ENCODE assay signal across 20 mouse cellular contexts in the genomic region with DNA sequence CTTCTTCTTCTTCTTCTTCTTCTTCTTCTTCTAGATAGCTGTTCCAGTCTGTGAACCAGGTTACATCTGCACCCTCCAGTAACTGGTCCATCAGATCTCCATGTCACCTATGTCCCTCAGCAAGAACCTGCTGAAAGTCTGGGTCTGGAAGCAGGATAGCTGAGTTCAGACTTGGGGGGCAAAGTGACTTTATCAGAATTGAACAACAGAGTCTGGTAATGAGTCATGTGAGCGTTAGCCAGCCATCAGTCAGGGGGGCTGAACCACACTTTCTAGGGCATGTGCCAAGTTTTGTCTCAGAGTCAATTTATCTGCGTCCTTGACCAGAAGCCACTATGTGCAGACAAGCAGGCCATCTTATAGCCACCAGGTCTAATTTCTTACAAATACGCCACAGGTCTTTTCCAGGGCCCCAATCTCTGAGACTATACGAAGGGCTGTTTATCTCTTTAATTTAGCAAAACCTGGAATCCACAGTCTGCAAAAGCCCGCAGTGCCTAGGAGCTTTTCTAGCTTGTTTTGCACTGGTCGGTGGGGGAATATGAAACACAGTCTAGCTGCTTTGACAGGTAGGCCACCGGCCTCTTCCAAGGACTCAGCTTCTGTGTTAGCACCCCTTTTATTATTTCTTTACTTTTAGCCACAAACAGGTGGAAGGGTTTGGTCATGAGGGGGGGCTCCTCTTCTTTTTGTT. TPM values are rescaled to one million over a fixed set of nuclear protein-coding genes. Genes with fewer than 3 reads are reported as not detected.
DNase-seq lines count a peak whose midpoint lies in the region; ATAC-seq and TF ChIP-seq lines count a peak whose summit lies in the region.
"Not testable (repeated sequence)": the region's sequence is repeated elsewhere in the genome, so short reads cannot be mapped to it uniquely, and the experiment has no call there.
"Had no signal": no experiment of that assay in that cellular context is flagged by ENCODE, and none has a peak within 500 bp of the region (broad histone marks: within the 10 kb centered on the region; RNA-seq: fewer than 3 reads in every experiment).

No protein-coding gene starts in this region.

- DNase-seq in MEL (ENCODE audit: low read depth, low spot score) = peak; percentile 70
- peak; percentile 36 to 47 for DNase-seq in adrenal gland, adult (ENCODE audit: inconsistent age in 2 of 2, low spot score in 1 of 2)
- DNase-seq in adrenal gland, adult 2 months = peak; percentile 23
- DNase-seq in heart, adult 11 months = peak; percentile 87
- peak; percentile 54 for DNase-seq in heart, embryonic 10.5 days (ENCODE audit: low spot score)
- DNase-seq in ovary, adult 18-20 months (ENCODE audit: low spot score) = peak; percentile 31

- not testable (repeated sequence) for H3K27me3 ChIP-seq in MEL (ENCODE audit: control insufficient read depth in 1 of 2, insufficient read depth in 2 of 2, low read length in 2 of 2); heart, embryonic 10.5 days (ENCODE audit: insufficient read depth, poor library complexity, severe bottlenecking)

- WGBS in heart, embryonic 10.5 days = 73% methylated on average over 7 of the region's 7 CpGs

- H3K9me3 ChIP-seq in MEL (replicated peaks; ENCODE audit: insufficient read depth, low read length); heart, embryonic 10.5 days: not testable (repeated sequence)

- peak overlapping the region; percentile 46; the same call in 1 of the 2 replicates for H3K9ac ChIP-seq in MEL (ENCODE audit: control insufficient read depth, low read depth, low read length, poor library complexity, severe bottlenecking)

- H3K4me3 ChIP-seq in MEL (ENCODE audit: control insufficient read depth in 1 of 2, insufficient read depth in 1 of 2, low read depth in 2 of 2, low read length in 2 of 2); heart, embryonic 10.5 days: not testable (repeated sequence)

- H3K4me1 ChIP-seq in MEL (ENCODE audit: control insufficient read depth in 1 of 2, insufficient read depth in 2 of 2, low read length in 2 of 2) = peaks cover 4 to 21% of the 10 kb centered on the region in 2 experiments; a peak in 3 of 4 replicates
- peaks cover 11% of the 10 kb centered on the region for H3K4me1 ChIP-seq in heart, embryonic 10.5 days

- not testable (repeated sequence) for TF ChIP-seq RAD21 in MEL (IDR thresholded peaks at IDR 0.05; ENCODE audit: low read depth, low read length)

- 0 out of 2 replicates have a peak, but pooled peaks have one; percentile 20 for ATAC-seq in megakaryocyte progenitor cell, adult 5-6 weeks (replicated peaks; ENCODE audit: poor library complexity)

- H3K36me3 ChIP-seq in MEL (ENCODE audit: control insufficient read depth in 1 of 2, insufficient read depth in 2 of 2, low read length in 2 of 2) = peaks cover 0 to 27% of the 10 kb centered on the region in 2 experiments; a peak in 2 of 4 replicates
- H3K36me3 ChIP-seq in heart, embryonic 10.5 days = not testable (repeated sequence)

- peak; percentile 74 to 81 for TF ChIP-seq EP300 in MEL (IDR thresholded peaks at IDR 0.05; ENCODE audit: low read depth in 1 of 2, low read length in 2 of 2)

- H3K27ac ChIP-seq in MEL (ENCODE audit: control insufficient read depth, low read depth, low read length) = peak overlapping the region; percentile 97
- H3K27ac ChIP-seq in heart, embryonic 10.5 days = not testable (repeated sequence)

- not testable (repeated sequence) for H3K79me2 ChIP-seq in MEL (ENCODE audit: control insufficient read depth, insufficient read depth, low read length, poor library complexity)

- TF ChIP-seq CTCF in MEL (IDR thresholded peaks at IDR 0.05 in 2 of 3, conservative IDR thresholded peaks at IDR 0.05 in 1 of 3; ENCODE audit: control insufficient read depth in 1 of 3, insufficient read depth in 1 of 3, low read depth in 2 of 3, low read length in 3 of 3, poor library complexity in 1 of 3, severe bottlenecking in 1 of 3) = not testable (repeated sequence)

- TF ChIP-seq POLR2A in MEL (IDR thresholded peaks at IDR 0.05; ENCODE audit: control insufficient read depth in 1 of 2, insufficient read depth in 1 of 2, low read depth in 1 of 2, low read length in 2 of 2, poor library complexity in 1 of 2) = not testable (repeated sequence)

TF ChIP-seq in MEL, 35 proteins besides CTCF, POLR2A, EP300 and RAD21:
- peak; percentile 71 for TF ChIP-seq USF1 (IDR thresholded peaks at IDR 0.05; ENCODE audit: low read depth, low read length)
- peak; percentile 56 for TF ChIP-seq ETS1 (IDR thresholded peaks at IDR 0.05; ENCODE audit: low read depth, low read length)
- TF ChIP-seq USF2 (IDR thresholded peaks at IDR 0.05; ENCODE audit: borderline replicate concordance in 1 of 2, insufficient read depth in 1 of 2, low read depth in 1 of 2, low read length in 2 of 2) = peak in 1 of 2 experiments; percentile 45; a peak in 1 of 4 replicates
- peak; percentile 73; the same call in 1 of the 2 replicates for TF ChIP-seq BHLHE40 (IDR thresholded peaks at IDR 0.05; ENCODE audit: borderline replicate concordance, low read depth, low read length)
- peak; percentile 62; the same call in 1 of the 2 replicates for TF ChIP-seq GATA1 (IDR thresholded peaks at IDR 0.05; ENCODE audit: low read depth, low read length)
- TF ChIP-seq SIN3A (IDR thresholded peaks at IDR 0.05; ENCODE audit: low read length) = 0 out of 2 replicates have a peak, but pooled peaks have one; percentile 40
- TF ChIP-seq TCF12 (IDR thresholded peaks at IDR 0.05; ENCODE audit: low read depth, low read length) = peak; percentile 66
- 0 out of 2 replicates have a peak, but pooled peaks have one; percentile 38 for TF ChIP-seq RCOR1 (IDR thresholded peaks at IDR 0.05; ENCODE audit: low read depth, low read length)
- TF ChIP-seq TAL1 (IDR thresholded peaks at IDR 0.05; ENCODE audit: low read length) = peak; percentile 47

RNA-seq across cellular contexts. Expression of gene Cyp4b1, which starts 8.5 kb away (rescaled TPM):
- 0.92 and 1.1 TPM in 2 replicates for total RNA-seq in MEL (2012; rRNA removed)
- polyA plus RNA-seq in MEL (2012; ENCODE audit: insufficient read depth in 1 of 2, insufficient read length in 2 of 2, low read depth in 1 of 2, low replicate concordance in 2 of 2, missing spikeins in 1 of 2) = 1 to 10 TPM in 1 of 2 experiments, not detected in 1; 2.1 TPM
- total RNA-seq in adrenal gland, adult 2 months (2021) = 10 to 100 TPM; 32.6 to 41.4 TPM
- polyA plus RNA-seq in adrenal gland, adult 2 months (2012; rRNA removed) = 41.1 and 54.0 TPM in 2 replicates
- polyA plus RNA-seq in heart, embryonic 10.5 days (2016; fragmentation: Nextera tagmentation; extraction: Ambion mirVana) = 0.60 and 0.62 TPM in 2 replicates
- total RNA-seq in megakaryocyte progenitor cell, adult 5-6 weeks (2015) = not detected in 2 replicates
- not detected in 2 replicates for total RNA-seq in megakaryocyte progenitor cell, adult 5-6 weeks (2017)
- total RNA-seq: CH12.LX, ES-E14, G1E had no signal
- polyA plus RNA-seq: activated CD4-positive, CD25-positive, alpha-beta regulatory T cell, adult 4 months; C2C12; CD4-positive, CD25-positive, alpha-beta regulatory T cell, adult 4 months; G1E had no signal

RNA-seq across cellular contexts. Expression of gene Cyp4a32, which starts 55.2 kb away (rescaled TPM):
- not detected in 2 replicates for total RNA-seq in MEL (2012; rRNA removed)
- not detected for polyA plus RNA-seq in MEL (2012; ENCODE audit: insufficient read depth in 1 of 2, insufficient read length in 2 of 2, low read depth in 1 of 2, low replicate concordance in 2 of 2, missing spikeins in 1 of 2)
- total RNA-seq in adrenal gland, adult 2 months (2021) = under 1 TPM; 0.21 to 0.98 TPM
- not detected in 2 replicates for polyA plus RNA-seq in adrenal gland, adult 2 months (2012; rRNA removed)
- not detected in 2 replicates for polyA plus RNA-seq in heart, embryonic 10.5 days (2016; fragmentation: Nextera tagmentation; extraction: Ambion mirVana)
- total RNA-seq in megakaryocyte progenitor cell, adult 5-6 weeks (2015) = not detected in 2 replicates
- not detected in 2 replicates for total RNA-seq in megakaryocyte progenitor cell, adult 5-6 weeks (2017)
- total RNA-seq: adrenal gland, adult 18-20 months; adrenal gland, adult 8-10 months; adrenal gland, postnatal 25 days; adrenal gland, postnatal 36 days; CH12.LX; ES-E14 had no signal
- polyA plus RNA-seq: activated CD4-positive, CD25-positive, alpha-beta regulatory T cell, adult 4 months; brain, embryonic 14.5 days; C2C12; CD4-positive, CD25-positive, alpha-beta regulatory T cell, adult 4 months; cerebellum, adult 2 months; G1E; Patski had no signal

Comparison
In these comparisons a context has a peak if more than half of its experiments do, and no peak if none do; other contexts are left out.
1. DNase-seq: peak in every context shown above with its lines; median percentile 87 in heart, adult 11 months; 70 in MEL; 54 in heart, embryonic 10.5 days; 42 in adrenal gland, adult; 31 in ovary, adult 18-20 months; 23 in adrenal gland, adult 2 months.
2. RNA of gene Cyp4b1, which starts 8.5 kb away (total RNA-seq): 32.6 to 41.4 TPM in adrenal gland, adult 2 months; 0.92 to 1.1 TPM in MEL and not detected in megakaryocyte progenitor cell, adult 5-6 weeks; every median in the first group is over 10 times any median in the second.